Mouse (Mus musculus) stomach, embryonic 14.5 days (tissue): ENCODE data around the gene Leng8. TPM values are rescaled to one million over a fixed set of nuclear protein-coding genes. Genes with fewer than 3 reads are reported as not detected.

Experiments used
- ATAC-seq: fragments of 200-750 bp; cut with Nextera tagmentation; 2 replicates; pipeline ENCODE4 v1.8.0; 2017; ENCODE audit warnings: low read depth, moderate TSS enrichment; ENCODE audit not compliant: insufficient number of reproducible peaks, insufficient read depth, low FRiP score
- H3K27ac ChIP-seq: fragments of 300-500 bp; sonication (generic); 2 replicates; pipeline ENCODE4 v1.5.1; 2014; ENCODE audit warnings: mild to moderate bottlenecking, low read length, moderate library complexity, mixed read lengths
- H3K27me3 ChIP-seq: fragments of 300-500 bp; sonication (generic); 2 replicates; pipeline ENCODE4 v1.6.1; 2014; ENCODE audit warnings: low read length, control low read depth, mixed read lengths; ENCODE audit not compliant: control insufficient read depth, insufficient read depth
- H3K36me3 ChIP-seq: fragments of 300-500 bp; sonication (generic); 2 replicates; pipeline ENCODE4 v1.6.1; 2014; ENCODE audit warnings: mild to moderate bottlenecking, control low read depth, low read length, moderate library complexity, mixed read lengths; ENCODE audit not compliant: control insufficient read depth, insufficient read depth
- H3K4me1 ChIP-seq: fragments of 300-500 bp; sonication (generic); 2 replicates; pipeline ENCODE4 v1.6.1; 2014; ENCODE audit warnings: low read length, control low read depth, mixed read lengths; ENCODE audit not compliant: control insufficient read depth, insufficient read depth
- H3K4me2 ChIP-seq: fragments of 300-500 bp; sonication (generic); replicated peaks from 2 replicates; pipeline ENCODE4 v1.6.1; 2014; ENCODE audit warnings: low read depth, low read length, control low read depth
- H3K4me3 ChIP-seq: fragments of 300-500 bp; sonication (generic); 2 replicates; pipeline ENCODE4 v1.5.1; 2014; ENCODE audit warnings: low read depth, low read length, control low read depth
- H3K9ac ChIP-seq: fragments of 300-500 bp; sonication (generic); replicated peaks from 2 replicates; pipeline ENCODE4 v1.6.1; 2014; ENCODE audit warnings: low read depth, mild to moderate bottlenecking, control low read depth, low read length, moderate library complexity, mixed read lengths
- H3K9me3 ChIP-seq: fragments of 300-500 bp; sonication (generic); 2 replicates; pipeline ENCODE4 v1.6.1; 2016; ENCODE audit warnings: low read depth, low read length, control low read depth; ENCODE audit not compliant: control insufficient read depth
- WGBS: fragments of 180-500 bp; shearing (Covaris S2); extraction: QIAGEN DNeasy Blood & Tissue Kit; methylation state at CpG from one replicate; pipeline ENCODE4 v1.1.7; 2014; 5-methylcytosine and 5-hydroxymethylcytosine counted together
- polyA plus RNA-seq: library from polyadenylated mRNA; unstranded; fragments of >200 nt; fragmentation: Nextera tagmentation; extraction: Ambion mirVana; gene quantifications from 2 replicates; pipeline ENCODE4 v1.2.1, GENCODE M21; 2014

Gene Leng8
- polyA plus RNA-seq, 1 experiment from 2014 or later: 58.7 TPM

GRCm38 (mm10) chr7:4103411-4103810 lies 33.4 kb upstream of the Leng8 start:
- Histone ChIP-seq H3K27me3 (no peaks in the 10 kb centered on the region), H3K4me2 (no peak overlapping the region), H3K4me1 (no peaks in the 10 kb centered on the region), H3K9me3 (no peaks in the 10 kb centered on the region), H3K27ac (no peak overlapping the region), H3K36me3 (no peaks in the 10 kb centered on the region), H3K9ac (no peak overlapping the region), H3K4me3 (no peak overlapping the region)
- no peak for ATAC-seq
- 15% methylated on average over 4 of the region's 4 CpGs for WGBS

- no peaks in the 10 kb centered on the region for H3K27me3 ChIP-seq
- 61% methylated on average over 3 of the region's 3 CpGs for WGBS
- no peak overlapping the region for H3K9ac ChIP-seq
- H3K4me3 ChIP-seq: no peak overlapping the region
- H3K27ac ChIP-seq: no peak overlapping the region
- H3K4me1 ChIP-seq: no peaks in the 10 kb centered on the region
- no peak overlapping the region for H3K4me2 ChIP-seq
- ATAC-seq: no peak
- no peaks in the 10 kb centered on the region for H3K36me3 ChIP-seq
- H3K9me3 ChIP-seq: no peaks in the 10 kb centered on the region
Measured at GRCm38 (mm10) chr7:4111766-4112165, 25.1 kb upstream of the Leng8 start.

- Histone ChIP-seq H3K27ac (no peak overlapping the region), H3K4me1 (no peaks in the 10 kb centered on the region), H3K36me3 (no peaks in the 10 kb centered on the region), H3K9ac (no peak overlapping the region), H3K27me3 (0 out of 2 replicates have a peak, but pooled peaks cover 11% of the 10 kb centered on the region), H3K9me3 (no peaks in the 10 kb centered on the region), H3K4me2 (no peak overlapping the region), H3K4me3 (no peak overlapping the region)
- ATAC-seq: no peak
- WGBS: 66% methylated on average over 8 of the region's 8 CpGs
Measured at GRCm38 (mm10) chr7:4117050-4117814, 19.6 kb upstream of the Leng8 start.

GRCm38 (mm10) chr7:4119344-4119902 lies 17.4 kb upstream of the Leng8 start, which contains the start of gene Ttyh1:
Gene Ttyh1, plus strand, starts transcription at chr7:4119408.
- H3K27me3 ChIP-seq: 0 out of 2 replicates have a peak, but pooled peaks cover 11% of the 10 kb centered on the region
- under 1% methylated on average over 30 of the region's 37 CpGs for WGBS
- 0 out of 2 replicates have a peak, but pooled peaks have one; percentile 40 for ATAC-seq

GRCm38 (mm10) chr7:4119976-4120921 lies 16.6 kb upstream of the Leng8 start:
- H3K4me3 ChIP-seq: peak overlapping the region; percentile 39
- 0 out of 2 replicates have a peak, but pooled peaks cover 11% of the 10 kb centered on the region for H3K27me3 ChIP-seq
- no peaks in the 10 kb centered on the region for H3K36me3 ChIP-seq
- no peak for ATAC-seq
- no peaks in the 10 kb centered on the region for H3K9me3 ChIP-seq
- H3K4me1 ChIP-seq: peaks cover 7% of the 10 kb centered on the region; the same call in 1 of the 2 replicates
- no peak overlapping the region for H3K9ac ChIP-seq
- 21% methylated on average over 18 of the region's 19 CpGs for WGBS
- H3K4me2 ChIP-seq: peak overlapping the region; percentile 68
- H3K27ac ChIP-seq: no peak overlapping the region

More at GRCm38 (mm10) chr7:4119344-4119902, 17.4 kb upstream of the Leng8 start, which contains the start of gene Ttyh1:
- H3K4me1 ChIP-seq: peaks cover 7% of the 10 kb centered on the region; the same call in 1 of the 2 replicates
- H3K36me3 ChIP-seq: no peaks in the 10 kb centered on the region
- peak within 1 kb of the TSS; percentile 68 for H3K4me2 ChIP-seq
- H3K27ac ChIP-seq: no peak within 1 kb of the TSS
- H3K9ac ChIP-seq: 0 out of 2 replicates have a peak within 1 kb of the TSS, but pooled peaks have one; percentile 33
- H3K4me3 ChIP-seq: peak within 1 kb of the TSS; percentile 39
- H3K9me3 ChIP-seq: no peaks in the 10 kb centered on the region

- no peak for ATAC-seq
- H3K27ac ChIP-seq: no peak overlapping the region
- H3K9me3 ChIP-seq: no peaks in the 10 kb centered on the region
- 0 out of 2 replicates have a peak, but pooled peaks cover 11% of the 10 kb centered on the region for H3K27me3 ChIP-seq
- H3K4me3 ChIP-seq: no peak overlapping the region
- no peak overlapping the region for H3K9ac ChIP-seq
- no peak overlapping the region for H3K4me2 ChIP-seq
- H3K36me3 ChIP-seq: no peaks in the 10 kb centered on the region
- peaks cover 7% of the 10 kb centered on the region; the same call in 1 of the 2 replicates for H3K4me1 ChIP-seq
- WGBS: 50% methylated on average over 11 of the region's 11 CpGs
Measured at GRCm38 (mm10) chr7:4122076-4122768, 14.6 kb upstream of the Leng8 start.

GRCm38 (mm10) chr7:4122783-4123182 lies 14.1 kb upstream of the Leng8 start:
- H3K9me3 ChIP-seq: no peaks in the 10 kb centered on the region
- 88% methylated on average over 10 of the region's 10 CpGs for WGBS
- H3K4me2 ChIP-seq: no peak overlapping the region
- H3K27me3 ChIP-seq: 0 out of 2 replicates have a peak, but pooled peaks cover 11% of the 10 kb centered on the region
- H3K4me3 ChIP-seq: no peak overlapping the region
- no peak overlapping the region for H3K9ac ChIP-seq
- peaks cover 7% of the 10 kb centered on the region; the same call in 1 of the 2 replicates for H3K4me1 ChIP-seq
- H3K27ac ChIP-seq: no peak overlapping the region
- no peaks in the 10 kb centered on the region for H3K36me3 ChIP-seq
- no peak for ATAC-seq
